Mouse (Mus musculus) thymus, adult 18-20 months (tissue): Measurements from ENCODE around the gene Nlrp4b.
"Not testable (repeated sequence)": the region's sequence is repeated elsewhere in the genome, so short reads cannot be mapped to it uniquely, and the experiment has no call there.

Source experiments
- DNase-seq, 2 experiments: peaks; one replicate each; pipeline ENCODE4 v3.0.0; 2022; ENCODE audit warnings: mixed read lengths in 2 of 2

Nlrp4b gene

GRCm38 (mm10) chr7:10687489-10687888 is at the start of gene Nlrp4b:
Nlrp4b (plus strand) TSS chr7:10687789.
- no peak for DNase-seq

- no peak for DNase-seq
These were observed 66.7 kb downstream of the Nlrp4b start, which contains the start of gene Vmn1r71 for GRCm38 (mm10) chr7:10754264-10754663. Vmn1r71 (minus strand) TSS chr7:10754364.

- not testable (repeated sequence) for DNase-seq
These were observed 70.0 kb downstream of the Nlrp4b start for GRCm38 (mm10) chr7:10757551-10757950.
